Mouse (Mus musculus) spleen, adult 18-20 months (tissue): ENCODE data around the gene Mov10.
"Not testable (repeated sequence)": the region's sequence is repeated elsewhere in the genome, so short reads cannot be mapped to it uniquely, and the experiment has no call there.

Experiments used
- DNase-seq, 2 experiments: peaks; one replicate each; pipeline ENCODE4 v3.0.0; 2022; ENCODE audit warnings: mixed read lengths in 2 of 2

The Mov10 gene

DNA sequence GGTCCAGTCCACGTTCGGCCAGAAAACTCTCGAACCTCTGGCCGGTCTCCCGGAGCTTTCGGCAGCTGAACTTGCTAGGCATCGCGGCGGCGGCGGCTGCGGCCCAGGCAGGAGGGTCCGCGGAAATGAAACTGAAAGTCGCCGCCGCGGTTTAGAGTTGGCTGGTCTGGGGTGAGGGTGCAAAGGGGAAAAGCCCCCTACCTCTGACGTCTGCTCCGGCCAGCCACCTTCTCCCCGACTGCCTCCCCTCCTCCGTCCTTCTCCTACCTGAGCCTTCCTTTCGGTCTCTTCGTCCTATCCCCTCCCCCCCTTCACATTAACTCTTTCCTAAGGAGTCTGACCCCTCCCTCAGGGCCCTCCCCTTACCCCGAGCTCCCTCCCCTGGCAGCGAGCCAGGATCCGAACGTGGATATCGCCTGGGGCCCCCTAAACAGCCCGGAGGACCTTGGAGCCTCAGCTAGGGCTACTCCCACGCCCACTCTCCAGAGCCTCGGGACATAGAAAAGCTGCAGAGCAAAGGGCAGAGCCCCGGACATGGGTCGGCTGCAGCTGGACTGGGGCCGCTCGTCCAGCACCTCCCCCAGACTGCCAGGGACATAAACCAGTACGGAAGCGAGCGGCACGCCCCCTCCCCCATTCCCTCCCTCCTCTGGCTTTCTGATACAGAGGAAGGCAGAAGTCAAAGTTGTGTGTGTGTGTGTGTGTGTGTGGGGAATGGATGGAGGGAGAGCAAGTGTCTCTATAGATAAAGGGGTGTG is at the start of gene Mov10:
Gene Mov10 (minus strand): TSS at position 573 of the 758 bp plus-strand sequence.
- DNase-seq: peak; percentile 56 to 73

GRCm38 (mm10) chr3:104866674-104867073 is 48.3 kb upstream of the Mov10 start:
- not testable (repeated sequence) for DNase-seq

DNA sequence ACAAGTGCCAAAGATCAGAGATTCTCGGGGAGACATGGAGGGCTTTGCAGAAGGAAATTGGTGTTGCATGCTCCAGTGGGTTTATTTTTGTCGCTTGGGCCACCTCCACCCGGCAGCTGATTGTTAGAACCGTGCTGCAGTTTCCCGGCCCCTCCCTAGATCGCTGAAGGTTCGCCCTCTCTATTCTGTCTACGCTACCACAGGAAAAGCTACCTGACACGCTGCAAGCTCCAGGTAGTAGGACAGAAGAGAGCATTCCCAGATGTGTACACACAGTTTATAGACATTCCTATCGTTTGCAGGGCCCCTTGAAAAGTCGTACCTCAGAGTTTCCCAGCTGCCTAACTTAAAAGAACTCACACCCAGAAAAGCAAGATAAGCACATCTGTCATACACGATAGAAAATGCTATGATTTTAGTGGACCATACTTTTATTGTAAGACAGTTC is 47.0 kb upstream of the Mov10 start:
- peak in 1 of 2 experiments; percentile 67 for DNase-seq

DNA sequence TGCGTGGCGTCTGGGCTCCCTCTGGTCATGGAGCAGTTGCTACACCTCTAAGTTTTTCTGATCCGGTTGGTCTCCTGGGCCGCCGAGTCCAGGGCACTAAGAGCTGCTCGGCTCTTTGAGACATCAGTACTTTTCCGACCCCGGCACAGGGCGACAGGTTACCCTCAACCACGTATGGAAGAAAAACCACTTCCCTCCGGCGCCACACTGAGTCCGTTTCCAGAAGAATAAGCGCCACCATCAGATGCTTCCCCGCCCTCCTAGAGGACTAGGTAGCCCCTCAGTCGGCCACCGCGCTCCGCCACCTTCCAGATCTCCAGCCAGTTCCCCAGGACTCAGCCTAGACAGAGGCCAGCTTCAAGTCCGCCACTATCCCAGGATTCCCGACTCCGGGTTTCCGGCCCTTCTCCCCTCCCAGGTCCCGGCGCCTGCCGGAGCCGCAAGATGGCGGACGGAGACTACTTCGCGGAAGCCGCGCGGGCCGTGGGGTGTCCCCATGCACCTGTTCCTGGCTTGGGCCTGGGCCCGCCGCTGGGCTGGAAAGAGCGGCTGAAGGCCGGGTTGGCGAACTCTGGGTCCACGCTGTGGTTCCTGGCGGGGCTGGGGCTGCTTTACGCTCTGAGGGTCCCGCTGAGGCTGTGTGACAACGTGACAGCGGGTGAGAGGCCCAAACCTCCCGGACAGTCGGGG is 46.4 kb upstream of the Mov10 start:
- DNase-seq: peak; percentile 77 to 83

GRCm38 (mm10) chr3:104863786-104864650 is 45.7 kb upstream of the Mov10 start, which contains the start of the genes St7l and Capza1:
Gene St7l, plus strand, starts transcription at chr3:104864005.
Gene Capza1, minus strand, starts transcription at chr3:104864505.
- DNase-seq: peak; percentile 82 to 86

- no peak for DNase-seq
Measured at GRCm38 (mm10) chr3:104858560-104858959, 40.2 kb upstream of the Mov10 start.

- DNase-seq: no peak
Measured at GRCm38 (mm10) chr3:104856106-104856505, 37.7 kb upstream of the Mov10 start.

GRCm38 (mm10) chr3:104854866-104855265 is 36.5 kb upstream of the Mov10 start:
- DNase-seq: no peak

- DNase-seq: no peak
Measured at GRCm38 (mm10) chr3:104854465-104854864, 36.1 kb upstream of the Mov10 start.

DNA sequence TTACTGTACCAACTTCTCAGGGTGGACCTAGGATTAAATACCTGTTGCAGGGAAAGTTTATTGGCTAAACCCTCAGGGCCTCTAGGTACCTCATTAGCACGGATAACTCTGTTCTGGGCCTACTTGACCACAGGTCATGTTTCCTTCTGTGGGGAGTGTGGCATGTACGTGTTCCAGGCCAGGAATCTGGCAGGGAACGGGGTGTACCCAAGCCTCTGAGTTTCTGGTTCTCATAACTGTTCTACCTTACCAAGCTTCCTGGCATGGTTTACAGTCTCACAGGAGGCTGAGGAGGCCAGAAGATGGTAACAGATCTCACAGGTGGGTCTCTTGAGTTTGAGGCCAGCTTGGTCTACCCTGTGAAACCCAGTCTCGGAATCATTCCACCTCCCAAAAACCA is 28.2 kb upstream of the Mov10 start:
- no peak for DNase-seq

GRCm38 (mm10) chr3:104841049-104841448 is 22.7 kb upstream of the Mov10 start:
- DNase-seq: no peak

GRCm38 (mm10) chr3:104835797-104836196 is 17.4 kb upstream of the Mov10 start:
- no peak for DNase-seq

DNA sequence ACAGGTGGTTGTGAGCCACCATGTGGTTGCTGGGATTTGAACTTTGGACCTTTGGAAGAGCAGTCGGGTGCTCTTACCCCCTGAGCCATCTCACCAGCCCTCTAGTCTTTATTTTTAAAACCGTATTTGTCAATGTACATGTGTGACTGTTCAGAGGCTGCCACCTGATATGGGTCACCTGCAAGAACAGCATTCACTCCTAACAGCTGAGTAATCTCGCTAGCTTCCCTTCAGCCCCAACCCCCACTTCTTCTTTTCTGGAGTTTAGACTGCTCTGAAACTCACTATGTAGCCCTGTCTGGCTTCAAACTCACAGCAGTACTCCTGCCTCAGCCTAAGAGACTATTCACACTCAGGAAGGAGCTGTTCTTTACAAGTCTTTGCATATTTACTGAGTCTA is 4.0 kb upstream of the Mov10 start:
- no peak for DNase-seq

GRCm38 (mm10) chr3:104820426-104820825 is 2.1 kb upstream of the Mov10 start:
- no peak for DNase-seq

GRCm38 (mm10) chr3:104818749-104819134 is 379 bp upstream of the Mov10 start:
- no peak for DNase-seq

DNA sequence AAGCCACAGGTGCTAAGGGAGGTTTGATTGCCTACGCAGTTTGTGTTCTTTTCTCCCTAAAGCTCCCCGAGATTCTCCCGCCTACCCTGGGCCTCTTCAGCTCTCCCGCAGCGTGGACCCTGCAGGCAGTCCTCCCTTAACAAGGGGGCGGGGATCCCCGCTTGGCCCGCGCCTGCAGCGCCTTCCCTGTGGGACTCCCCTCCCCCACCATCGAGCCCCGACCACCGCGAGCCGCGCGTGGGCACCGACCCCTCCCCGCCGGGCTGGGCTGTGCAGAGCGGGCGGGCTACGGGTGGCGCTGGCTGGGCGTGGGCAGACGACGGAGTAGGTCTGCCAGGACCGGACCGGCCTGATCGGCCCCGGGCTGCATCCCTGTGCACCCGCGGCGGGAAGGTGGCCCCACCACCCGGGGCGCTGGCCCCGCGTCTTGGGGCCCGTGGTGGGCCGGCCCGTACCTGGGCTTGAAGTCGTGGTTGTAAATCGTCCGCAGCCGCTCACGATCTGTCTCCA is 827 bp downstream of the Mov10 start:
- peak; percentile 31 to 50 for DNase-seq

GRCm38 (mm10) chr3:104816130-104816529 is 2.2 kb downstream of the Mov10 start:
- DNase-seq: no peak

GRCm38 (mm10) chr3:104815346-104815745 is 3.0 kb downstream of the Mov10 start:
- DNase-seq: no peak

- DNase-seq: no peak
Measured at GRCm38 (mm10) chr3:104814746-104815145, 3.6 kb downstream of the Mov10 start.

GRCm38 (mm10) chr3:104813227-104813626 is 5.1 kb downstream of the Mov10 start:
- DNase-seq: not testable (repeated sequence)

DNA sequence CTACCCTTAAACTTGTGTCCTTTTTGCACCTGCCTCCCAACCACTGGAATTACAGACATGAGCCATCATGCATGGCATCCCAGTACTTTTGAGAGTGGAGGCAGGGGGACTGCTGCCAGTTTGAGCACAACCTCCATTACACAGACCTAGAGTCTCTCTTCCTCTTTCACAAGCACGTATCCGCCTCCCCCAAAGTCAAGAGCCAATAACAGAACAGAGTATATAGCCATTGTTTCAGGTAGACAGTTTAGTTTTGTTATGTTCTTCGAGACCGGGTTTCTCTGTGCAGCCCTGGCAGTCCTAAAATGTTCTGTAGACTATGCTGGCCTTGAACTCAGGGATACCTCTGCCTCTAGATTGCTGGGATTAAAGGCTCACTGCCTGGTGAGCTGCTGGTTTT is 6.1 kb downstream of the Mov10 start:
- no peak for DNase-seq

DNA sequence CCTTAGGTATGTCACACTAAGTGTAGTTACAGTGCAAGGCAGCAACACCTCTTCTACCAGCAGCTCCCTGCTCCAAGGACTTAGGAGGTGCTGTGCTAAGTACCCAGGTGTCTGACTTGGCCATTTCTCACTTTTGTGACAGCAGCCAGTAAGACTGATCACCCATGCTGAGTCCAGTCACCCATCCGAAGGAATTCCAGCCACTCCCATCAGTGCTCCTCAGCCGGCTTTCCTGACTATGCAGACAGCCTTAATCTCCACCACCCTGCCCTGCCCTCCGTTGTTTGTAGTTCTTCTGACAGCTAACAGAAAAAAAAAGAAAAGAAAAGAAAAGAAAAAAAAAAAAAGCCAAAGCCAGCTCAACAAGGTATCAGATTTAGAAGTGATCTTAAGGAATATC is 6.6 kb downstream of the Mov10 start:
- no peak for DNase-seq

GRCm38 (mm10) chr3:104805539-104805938 is 12.8 kb downstream of the Mov10 start:
- no peak for DNase-seq
